Mouse (Mus musculus): Measurements from ENCODE around the gene Spryd4.

GRCm38 (mm10) chr10:128211390-128212108 lies at the start of gene Spryd4:
- TF ChIP-seq CTCF (IDR thresholded peaks at IDR 0.05; ENCODE audit: low read depth, low read length) (no peak), GATA2 (IDR thresholded peaks at IDR 0.05; ENCODE audit: borderline replicate concordance, low read depth, low read length) (no peak), GATA1 (IDR thresholded peaks at IDR 0.05; ENCODE audit: borderline replicate concordance, low read length) (no peak), TAL1 (conservative IDR thresholded peaks at IDR 0.05; ENCODE audit: low read depth, low read length) (no peak), POLR2AphosphoS5 (IDR thresholded peaks at IDR 0.05; ENCODE audit: insufficient replicate concordance, low read depth, low read length) (no peak)
